Mouse (Mus musculus): ENCODE measurements around the gene Trpt1. TPM values are rescaled to one million over a fixed set of nuclear protein-coding genes. Genes with fewer than 3 reads are reported as not detected.

Gene Trpt1
- polyA plus RNA-seq, 1 experiment from 2014 or later = 9.7 TPM

- H3K4me3 ChIP-seq (ENCODE audit: low read depth, low read length) = peak overlapping the region; percentile 56
- peaks cover 18% of the 10 kb centered on the region for H3K4me1 ChIP-seq (ENCODE audit: control insufficient read depth, insufficient read depth, low read length)
- H3K9me3 ChIP-seq (ENCODE audit: control insufficient read depth, low read length) = no peaks in the 10 kb centered on the region
- H3K27ac ChIP-seq (replicated peaks; ENCODE audit: low read depth, low read length) = peak overlapping the region; percentile 22; the same call in 1 of the 2 replicates
- H3K9ac ChIP-seq (ENCODE audit: low read length) = peak overlapping the region; percentile 0; the same call in 1 of the 2 replicates
- DNase-seq (ENCODE audit: low spot score) = no peak
- ATAC-seq (ENCODE audit: insufficient number of reproducible peaks, low FRiP score, low TSS enrichment, low read depth) = 0 out of 2 replicates have a peak, but pooled peaks have one; percentile 0
- WGBS = 13% methylated on average over 11 of the region's 11 CpGs
- H3K4me2 ChIP-seq (ENCODE audit: low read depth, severe bottlenecking) = peak overlapping the region; percentile 71
- peaks cover 19% of the 10 kb centered on the region for H3K36me3 ChIP-seq (ENCODE audit: control insufficient read depth, insufficient read depth, low read length)
- H3K27me3 ChIP-seq (ENCODE audit: control insufficient read depth, insufficient read depth, low read length) = no peaks in the 10 kb centered on the region
Measured at GRCm38 (mm10) chr19:6979001-6979479, 16.9 kb upstream of the Trpt1 start.

- peak overlapping the region; percentile 83 for H3K9ac ChIP-seq (ENCODE audit: low read length)
- H3K36me3 ChIP-seq (ENCODE audit: control insufficient read depth, insufficient read depth, low read length) = peaks cover 19% of the 10 kb centered on the region
- peak overlapping the region; percentile 71 for H3K4me2 ChIP-seq (ENCODE audit: low read depth, severe bottlenecking)
- peaks cover 18% of the 10 kb centered on the region for H3K4me1 ChIP-seq (ENCODE audit: control insufficient read depth, insufficient read depth, low read length)
- no peaks in the 10 kb centered on the region for H3K9me3 ChIP-seq (ENCODE audit: control insufficient read depth, low read length)
- under 1% methylated on average over 57 of the region's 59 CpGs for WGBS
- H3K27me3 ChIP-seq (ENCODE audit: control insufficient read depth, insufficient read depth, low read length) = no peaks in the 10 kb centered on the region
- ATAC-seq (ENCODE audit: insufficient number of reproducible peaks, low FRiP score, low TSS enrichment, low read depth) = peak; percentile 91
- peak; percentile 99 for DNase-seq (ENCODE audit: low spot score)
- peak overlapping the region; percentile 78 for H3K27ac ChIP-seq (replicated peaks; ENCODE audit: low read depth, low read length)
- H3K4me3 ChIP-seq (ENCODE audit: low read depth, low read length) = peak overlapping the region; percentile 56
Measured at GRCm38 (mm10) chr19:6979486-6980380, 16.2 kb upstream of the Trpt1 start.

DNA sequence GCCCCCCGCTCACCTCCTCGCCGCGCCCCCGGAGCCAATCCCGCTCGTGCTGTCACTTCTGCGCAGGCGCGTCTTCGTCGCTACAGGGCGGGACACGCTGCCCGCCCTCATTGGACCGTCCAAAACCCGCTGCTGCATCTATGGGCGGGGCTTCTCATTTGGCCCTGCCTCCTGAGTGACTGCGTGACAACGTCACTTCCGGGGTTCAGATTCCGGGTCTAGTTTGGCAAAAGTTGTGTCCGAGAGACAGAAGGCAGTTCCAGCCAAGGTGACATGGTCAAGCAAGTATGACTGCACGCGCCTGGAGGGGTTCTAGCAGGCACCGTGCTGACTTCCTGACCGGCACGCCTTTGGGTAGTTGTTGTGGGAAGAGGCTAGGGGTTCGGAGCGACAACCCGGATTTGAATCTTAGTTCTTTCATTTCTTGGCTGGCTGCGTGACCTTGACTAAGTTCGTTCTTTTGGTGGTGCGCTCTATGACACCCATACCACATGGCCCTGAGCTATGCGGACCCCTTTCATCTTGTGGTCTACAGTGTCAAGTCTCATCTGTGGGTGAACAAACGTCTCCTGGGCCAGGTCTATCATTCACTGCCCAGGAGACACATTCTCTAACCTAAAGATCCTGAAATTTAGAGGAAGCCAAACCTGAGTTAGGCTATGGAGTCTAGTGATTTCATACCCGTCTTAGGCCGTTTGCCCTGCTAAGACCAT lies 15.4 kb upstream of the Trpt1 start, which contains the start of gene Fkbp2:
Gene Fkbp2, minus strand, starts transcription at position 121 of the 713 bp plus-strand sequence.
- DNase-seq (ENCODE audit: low spot score) = peak; percentile 98
- peak; percentile 88 for ATAC-seq (ENCODE audit: insufficient number of reproducible peaks, low FRiP score, low TSS enrichment, low read depth)
- Histone ChIP-seq H3K4me2 (ENCODE audit: low read depth, severe bottlenecking) (peak within 1 kb of the TSS; percentile 71), H3K9ac (ENCODE audit: low read length) (peak within 1 kb of the TSS; percentile 83), H3K4me3 (ENCODE audit: low read depth, low read length) (peak within 1 kb of the TSS; percentile 56), H3K9me3 (ENCODE audit: control insufficient read depth, low read length) (no peaks in the 10 kb centered on the region), H3K36me3 (ENCODE audit: control insufficient read depth, insufficient read depth, low read length) (peaks cover 22% of the 10 kb centered on the region), H3K27ac (replicated peaks; ENCODE audit: low read depth, low read length) (peak within 1 kb of the TSS; percentile 78), H3K4me1 (ENCODE audit: control insufficient read depth, insufficient read depth, low read length) (peaks cover 20% of the 10 kb centered on the region), H3K27me3 (ENCODE audit: control insufficient read depth, insufficient read depth, low read length) (no peaks in the 10 kb centered on the region)
- WGBS = 2% methylated on average over 38 of the region's 38 CpGs

DNA sequence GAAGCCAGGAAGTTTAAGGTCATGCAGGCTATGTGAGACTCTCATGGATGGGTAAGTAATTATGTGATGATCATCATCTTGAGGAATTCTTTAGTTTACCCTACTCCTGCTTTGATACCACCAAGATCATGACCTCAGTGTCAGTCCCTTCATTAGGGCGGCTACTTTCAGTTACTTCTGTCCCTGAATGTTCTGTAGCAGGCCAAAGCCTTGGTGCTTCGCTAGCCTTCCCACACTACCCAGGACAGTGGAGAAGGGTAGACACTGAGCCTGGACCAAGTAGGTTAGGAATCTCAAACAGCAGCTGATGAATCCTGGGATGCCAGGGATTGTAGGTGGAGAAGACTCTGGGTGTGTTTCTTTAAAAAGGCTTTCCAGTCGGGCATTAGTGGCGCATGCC lies 14.5 kb upstream of the Trpt1 start:
- H3K36me3 ChIP-seq (ENCODE audit: control insufficient read depth, insufficient read depth, low read length) = peaks cover 22% of the 10 kb centered on the region

GRCm38 (mm10) chr19:6983621-6984020 lies 12.3 kb upstream of the Trpt1 start:
- Histone ChIP-seq H3K4me1 (ENCODE audit: control insufficient read depth, insufficient read depth, low read length) (peaks cover 19% of the 10 kb centered on the region), H3K4me3 (ENCODE audit: low read depth, low read length) (no peak overlapping the region), H3K27me3 (ENCODE audit: control insufficient read depth, insufficient read depth, low read length) (no peaks in the 10 kb centered on the region), H3K4me2 (ENCODE audit: low read depth, severe bottlenecking) (no peak overlapping the region), H3K9ac (ENCODE audit: low read length) (no peak overlapping the region), H3K27ac (replicated peaks; ENCODE audit: low read depth, low read length) (no peak overlapping the region), H3K36me3 (ENCODE audit: control insufficient read depth, insufficient read depth, low read length) (peaks cover 12% of the 10 kb centered on the region), H3K9me3 (ENCODE audit: control insufficient read depth, low read length) (no peaks in the 10 kb centered on the region)
- ATAC-seq (ENCODE audit: insufficient number of reproducible peaks, low FRiP score, low TSS enrichment, low read depth) = no peak
- no peak for DNase-seq (ENCODE audit: low spot score)
- WGBS = 91% methylated on average over 5 of the region's 5 CpGs

More for the DNA sequence above, 14.5 kb upstream of the Trpt1 start:
- Histone ChIP-seq H3K9me3 (ENCODE audit: control insufficient read depth, low read length) (no peaks in the 10 kb centered on the region), H3K27me3 (ENCODE audit: control insufficient read depth, insufficient read depth, low read length) (no peaks in the 10 kb centered on the region), H3K4me2 (ENCODE audit: low read depth, severe bottlenecking) (no peak overlapping the region), H3K9ac (ENCODE audit: low read length) (no peak overlapping the region), H3K4me1 (ENCODE audit: control insufficient read depth, insufficient read depth, low read length) (peaks cover 17% of the 10 kb centered on the region; the same call in 1 of the 2 replicates), H3K4me3 (ENCODE audit: low read depth, low read length) (no peak overlapping the region), H3K27ac (replicated peaks; ENCODE audit: low read depth, low read length) (no peak overlapping the region)
- DNase-seq (ENCODE audit: low spot score) (no peak), ATAC-seq (ENCODE audit: insufficient number of reproducible peaks, low FRiP score, low TSS enrichment, low read depth) (no peak)
- 92% methylated on average over 4 of the region's 4 CpGs for WGBS

DNA sequence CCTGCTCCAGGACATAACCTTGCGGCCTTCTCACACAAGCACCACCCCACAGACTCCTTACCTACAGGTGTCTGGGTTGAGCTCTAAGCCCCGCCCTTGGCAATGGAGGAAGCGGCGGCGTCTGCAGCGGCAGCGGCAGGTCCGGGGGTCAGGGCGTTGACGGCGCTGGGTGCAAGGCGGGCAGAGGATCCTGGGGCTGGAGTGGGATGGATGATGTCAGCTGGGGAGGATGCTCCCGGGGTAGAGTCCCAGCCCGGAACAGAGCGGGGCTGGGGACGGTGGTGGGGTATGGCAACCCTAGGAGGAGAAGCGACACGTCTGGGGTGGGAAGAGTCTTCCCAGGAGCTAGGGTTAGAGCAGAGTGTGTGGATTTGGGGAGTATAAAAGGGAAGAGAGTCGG lies 10.6 kb upstream of the Trpt1 start:
- no peaks in the 10 kb centered on the region for H3K9me3 ChIP-seq (ENCODE audit: control insufficient read depth, low read length)
- no peak overlapping the region for H3K27ac ChIP-seq (replicated peaks; ENCODE audit: low read depth, low read length)
- H3K27me3 ChIP-seq (ENCODE audit: control insufficient read depth, insufficient read depth, low read length) = no peaks in the 10 kb centered on the region
- H3K4me1 ChIP-seq (ENCODE audit: control insufficient read depth, insufficient read depth, low read length) = peaks cover 15% of the 10 kb centered on the region
- no peak overlapping the region for H3K4me2 ChIP-seq (ENCODE audit: low read depth, severe bottlenecking)
- peak overlapping the region; percentile 5; the same call in 1 of the 2 replicates for H3K4me3 ChIP-seq (ENCODE audit: low read depth, low read length)
- WGBS = 78% methylated on average over 19 of the region's 19 CpGs
- H3K9ac ChIP-seq (ENCODE audit: low read length) = no peak overlapping the region
- DNase-seq (ENCODE audit: low spot score) = no peak
- peaks cover 12% of the 10 kb centered on the region for H3K36me3 ChIP-seq (ENCODE audit: control insufficient read depth, insufficient read depth, low read length)
- no peak for ATAC-seq (ENCODE audit: insufficient number of reproducible peaks, low FRiP score, low TSS enrichment, low read depth)

- H3K4me1 ChIP-seq (ENCODE audit: control insufficient read depth, insufficient read depth, low read length) = peaks cover 15% of the 10 kb centered on the region
- H3K27me3 ChIP-seq (ENCODE audit: control insufficient read depth, insufficient read depth, low read length) = no peaks in the 10 kb centered on the region
- 80% methylated on average over 10 of the region's 10 CpGs for WGBS
- no peaks in the 10 kb centered on the region for H3K9me3 ChIP-seq (ENCODE audit: control insufficient read depth, low read length)
- no peak overlapping the region for H3K27ac ChIP-seq (replicated peaks; ENCODE audit: low read depth, low read length)
- H3K9ac ChIP-seq (ENCODE audit: low read length) = peak overlapping the region; percentile 91; the same call in 1 of the 2 replicates
- DNase-seq (ENCODE audit: low spot score) = no peak
- no peak for ATAC-seq (ENCODE audit: insufficient number of reproducible peaks, low FRiP score, low TSS enrichment, low read depth)
- H3K4me2 ChIP-seq (ENCODE audit: low read depth, severe bottlenecking) = peak overlapping the region; percentile 88
- peaks cover 11% of the 10 kb centered on the region for H3K36me3 ChIP-seq (ENCODE audit: control insufficient read depth, insufficient read depth, low read length)
- peak overlapping the region; percentile 74; the same call in 1 of the 2 replicates for H3K4me3 ChIP-seq (ENCODE audit: low read depth, low read length)
Measured at GRCm38 (mm10) chr19:6985951-6986708, 9.8 kb upstream of the Trpt1 start.
